Mouse (Mus musculus) inflammation-experienced regulatory T-cells (primary cell): ENCODE data around the gene Vmn2r46. TPM values are rescaled to one million over a fixed set of nuclear protein-coding genes. Genes with fewer than 3 reads are reported as not detected.

Source experiments
- polyA plus RNA-seq, 2 experiments: library from polyadenylated mRNA; unstranded; fragments of 100-300 nt; shearing (Covaris generic); gene quantifications; one replicate each; pipeline ENCODE4 v1.2.1; 2017

The Vmn2r46 gene
- polyA plus RNA-seq, result not detected

GRCm38 (mm10) chr7:9770471-9770870 lies at the start of gene Vmn2r46:
TSS of gene Vmn2r46 (minus strand) at chr7:9770571.

Other genes starting within 250 kb of the Vmn2r46 start
- gene Vmn2r47, start 70.8 kb upstream of the Vmn2r46 start, polyA plus RNA-seq, result not detected
- under 1 TPM in 1 of 2 experiments, not detected in 1; 0.55 TPM for gene Vmn2r48, start 183.0 kb upstream of the Vmn2r46 start, polyA plus RNA-seq
- under 1 TPM; 0.29 to 0.54 TPM for gene Vmn2r49, start 221.7 kb upstream of the Vmn2r46 start, polyA plus RNA-seq